Mouse (Mus musculus): ENCODE measurements at regions not wholly inside any gene's neighbourhood (a gene's known extent, or its start where the extent isn't known, plus 50 kb on each side); places are given as distances from the start of the nearest gene placed in this dataset.

DNA sequence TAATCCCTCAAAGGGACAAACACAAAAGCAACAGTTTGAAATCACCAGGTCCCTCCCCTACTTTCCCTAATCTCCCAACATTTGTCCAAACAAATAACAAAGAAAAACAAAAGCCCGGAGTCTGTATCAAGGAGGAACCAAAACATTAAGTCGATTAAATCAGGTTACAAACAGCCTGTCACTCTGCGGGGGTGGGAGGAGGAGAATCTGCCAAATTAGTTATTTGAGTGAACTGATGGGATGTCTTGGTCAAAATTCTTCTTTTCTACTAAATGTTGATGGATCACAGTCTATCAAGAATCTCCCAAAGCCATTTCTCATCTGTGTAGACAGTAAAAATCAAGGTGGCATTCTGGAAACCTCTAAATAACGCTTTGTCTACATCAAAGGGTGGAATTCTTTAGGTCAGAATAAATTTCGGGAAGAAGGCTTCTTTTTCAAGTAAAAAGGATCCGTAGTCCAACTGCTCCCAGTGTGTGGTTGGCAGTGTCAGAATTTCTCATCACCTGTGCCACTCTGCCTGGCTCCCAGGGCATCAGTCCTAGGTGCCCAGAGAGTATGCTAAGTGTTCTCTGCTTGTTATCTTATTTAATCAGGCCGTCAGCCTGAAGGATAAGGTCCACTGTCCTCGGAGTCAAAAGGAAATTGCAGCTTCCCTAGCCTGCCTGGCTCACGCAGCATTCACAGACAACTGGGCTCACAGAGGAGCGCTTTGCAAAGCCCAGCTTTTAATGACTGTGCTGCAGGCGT is 216.1 kb downstream of the Gm19935 start:
- no peaks in the 10 kb centered on the region for H3K4me1 ChIP-seq (ENCODE audit: control insufficient read depth, insufficient read depth, low read length)
- no peak for DNase-seq (ENCODE audit: low spot score)
- H3K4me2 ChIP-seq (ENCODE audit: low read depth) = no peak overlapping the region

DNA sequence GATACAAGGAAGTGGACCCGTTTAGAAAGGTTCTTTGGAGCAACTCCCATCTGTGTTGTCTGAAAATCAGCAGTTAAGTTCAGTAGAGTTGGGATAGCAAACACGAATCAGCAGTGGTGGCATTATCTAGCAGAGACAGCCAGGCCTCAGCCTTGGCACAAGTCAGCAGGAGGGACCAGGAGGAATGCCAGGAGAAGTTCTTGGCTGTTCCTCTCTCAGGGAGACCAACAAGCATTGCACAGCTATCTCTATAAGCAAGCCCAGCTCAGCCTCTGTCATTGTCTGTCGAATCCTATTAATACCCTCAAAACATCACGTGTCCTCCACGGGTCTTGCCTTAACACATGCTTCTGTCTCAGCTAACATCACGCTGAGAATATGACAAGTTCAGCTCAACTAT is 219.8 kb downstream of the Gm19935 start:
- Histone ChIP-seq H3K9ac (ENCODE audit: low read length) (no peak overlapping the region), H3K4me3 (ENCODE audit: low read depth, low read length) (no peak overlapping the region), H3K27ac (ENCODE audit: low read depth, low read length) (no peak overlapping the region), H3K27me3 (ENCODE audit: control insufficient read depth, insufficient read depth, low read length) (no peaks in the 10 kb centered on the region), H3K4me1 (ENCODE audit: control insufficient read depth, insufficient read depth, low read length) (no peaks in the 10 kb centered on the region), H3K4me2 (ENCODE audit: low read depth) (no peak overlapping the region), H3K36me3 (ENCODE audit: control insufficient read depth, insufficient read depth, low read length) (no peaks in the 10 kb centered on the region), H3K9me3 (ENCODE audit: control insufficient read depth, low read length) (no peaks in the 10 kb centered on the region)
- DNase-seq (ENCODE audit: low spot score) = no peak
- ATAC-seq (ENCODE audit: insufficient read depth, low FRiP score, low TSS enrichment) = no peak
- 85% methylated on average over 6 of the region's 6 CpGs for WGBS

More for the DNA sequence above, 216.1 kb downstream of the Gm19935 start:
- no peak overlapping the region for H3K27ac ChIP-seq (ENCODE audit: low read depth, low read length)
- H3K27me3 ChIP-seq (ENCODE audit: control insufficient read depth, insufficient read depth, low read length) = no peaks in the 10 kb centered on the region
- 42% methylated on average over 11 of the region's 11 CpGs for WGBS
- H3K4me3 ChIP-seq (ENCODE audit: low read depth, low read length) = no peak overlapping the region
- no peak for ATAC-seq (ENCODE audit: insufficient read depth, low FRiP score, low TSS enrichment)
- no peak overlapping the region for H3K9ac ChIP-seq (ENCODE audit: low read length)
- H3K36me3 ChIP-seq (ENCODE audit: control insufficient read depth, insufficient read depth, low read length) = no peaks in the 10 kb centered on the region
- no peaks in the 10 kb centered on the region for H3K9me3 ChIP-seq (ENCODE audit: control insufficient read depth, low read length)

DNA sequence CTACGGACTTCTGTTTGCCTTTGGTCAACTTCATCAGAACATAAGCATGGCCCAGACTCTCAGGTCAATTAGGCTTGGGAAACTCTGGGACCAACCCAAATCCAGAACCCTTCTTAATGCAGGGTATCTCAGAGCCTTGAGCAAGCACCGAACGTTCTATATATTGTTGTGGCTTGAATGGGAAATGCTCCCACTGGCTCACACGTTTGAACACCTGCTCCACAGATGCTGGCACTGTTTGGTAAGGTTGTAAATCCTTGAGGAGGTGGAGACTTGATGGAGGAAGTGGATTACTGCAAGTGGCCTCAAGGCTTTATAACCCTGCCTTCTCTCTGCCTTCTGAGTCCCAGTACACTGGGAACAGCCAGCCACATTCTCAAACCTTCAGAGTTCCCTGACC is 231.3 kb upstream of the Tox3 start:
- ATAC-seq (ENCODE audit: insufficient read depth, low FRiP score, low TSS enrichment) = no peak
- no peak for DNase-seq (ENCODE audit: low spot score)
- H3K9me3 ChIP-seq (ENCODE audit: control insufficient read depth, low read length) = no peaks in the 10 kb centered on the region
- no peaks in the 10 kb centered on the region for H3K4me1 ChIP-seq (ENCODE audit: control insufficient read depth, insufficient read depth, low read length)
- H3K36me3 ChIP-seq (ENCODE audit: control insufficient read depth, insufficient read depth, low read length) = no peaks in the 10 kb centered on the region
- no peaks in the 10 kb centered on the region for H3K27me3 ChIP-seq (ENCODE audit: control insufficient read depth, insufficient read depth, low read length)
- no peak overlapping the region for H3K9ac ChIP-seq (ENCODE audit: low read length)
- 78% methylated on average over 4 of the region's 4 CpGs for WGBS
- no peak overlapping the region for H3K4me2 ChIP-seq (ENCODE audit: low read depth)
- no peak overlapping the region for H3K4me3 ChIP-seq (ENCODE audit: low read depth, low read length)
- H3K27ac ChIP-seq (ENCODE audit: low read depth, low read length) = no peak overlapping the region

DNA sequence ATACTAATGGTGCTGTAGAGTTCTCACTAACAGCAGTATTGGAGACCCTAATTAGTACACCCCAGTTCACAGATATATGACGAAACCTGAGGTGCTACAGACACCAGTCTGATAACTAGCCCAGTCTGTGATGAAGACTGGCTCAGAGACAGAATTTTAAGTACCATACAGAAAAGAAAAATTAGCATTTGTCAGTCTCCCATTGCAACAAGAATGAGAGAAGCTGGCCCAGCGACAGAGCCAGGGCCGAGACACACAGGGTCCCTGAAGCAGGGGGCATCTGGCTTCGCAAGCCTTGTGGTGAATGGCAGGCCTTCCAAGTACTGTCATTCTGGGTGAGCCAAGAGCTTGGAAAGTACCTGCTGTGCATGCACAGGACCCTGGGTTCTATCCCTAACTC is 228.8 kb upstream of the Tox3 start:
- DNase-seq (ENCODE audit: low spot score) (no peak), ATAC-seq (ENCODE audit: insufficient read depth, low FRiP score, low TSS enrichment) (no peak)
- Histone ChIP-seq H3K4me3 (ENCODE audit: low read depth, low read length) (no peak overlapping the region), H3K9ac (ENCODE audit: low read length) (no peak overlapping the region), H3K9me3 (ENCODE audit: control insufficient read depth, low read length) (no peaks in the 10 kb centered on the region), H3K27me3 (ENCODE audit: control insufficient read depth, insufficient read depth, low read length) (no peaks in the 10 kb centered on the region), H3K36me3 (ENCODE audit: control insufficient read depth, insufficient read depth, low read length) (no peaks in the 10 kb centered on the region), H3K4me1 (ENCODE audit: control insufficient read depth, insufficient read depth, low read length) (no peaks in the 10 kb centered on the region), H3K4me2 (ENCODE audit: low read depth) (no peak overlapping the region), H3K27ac (ENCODE audit: low read depth, low read length) (no peak overlapping the region)
- WGBS = 81% methylated on average over 4 of the region's 4 CpGs

DNA sequence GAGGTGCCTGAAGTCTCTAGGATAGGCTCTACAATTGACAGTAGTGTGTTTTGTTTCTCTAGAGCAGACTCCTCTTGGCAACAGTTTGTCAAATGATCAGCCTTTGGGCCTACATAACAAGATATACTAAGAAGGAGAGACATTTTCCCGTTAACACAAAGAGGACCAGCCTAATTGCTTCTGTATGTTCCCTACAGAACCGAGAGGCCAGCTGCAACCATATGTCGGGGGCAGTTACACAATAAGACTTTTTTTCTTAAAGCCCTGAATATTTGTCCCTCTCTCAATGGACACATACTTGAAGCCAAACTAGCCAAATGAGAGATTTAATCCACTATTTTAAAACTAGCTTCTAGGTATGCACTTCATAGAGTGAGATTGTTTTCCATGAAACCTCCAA is 226.5 kb upstream of the Tox3 start:
- Histone ChIP-seq H3K9me3 (ENCODE audit: control insufficient read depth, low read length) (no peaks in the 10 kb centered on the region), H3K4me3 (ENCODE audit: low read depth, low read length) (no peak overlapping the region), H3K9ac (ENCODE audit: low read length) (no peak overlapping the region), H3K27me3 (ENCODE audit: control insufficient read depth, insufficient read depth, low read length) (no peaks in the 10 kb centered on the region), H3K36me3 (ENCODE audit: control insufficient read depth, insufficient read depth, low read length) (no peaks in the 10 kb centered on the region), H3K4me2 (ENCODE audit: low read depth) (no peak overlapping the region), H3K4me1 (ENCODE audit: control insufficient read depth, insufficient read depth, low read length) (no peaks in the 10 kb centered on the region), H3K27ac (ENCODE audit: low read depth, low read length) (no peak overlapping the region)
- ATAC-seq (ENCODE audit: insufficient read depth, low FRiP score, low TSS enrichment) = no peak
- WGBS = 77% methylated on average over 3 of the region's 3 CpGs
- DNase-seq (ENCODE audit: low spot score) = no peak

DNA sequence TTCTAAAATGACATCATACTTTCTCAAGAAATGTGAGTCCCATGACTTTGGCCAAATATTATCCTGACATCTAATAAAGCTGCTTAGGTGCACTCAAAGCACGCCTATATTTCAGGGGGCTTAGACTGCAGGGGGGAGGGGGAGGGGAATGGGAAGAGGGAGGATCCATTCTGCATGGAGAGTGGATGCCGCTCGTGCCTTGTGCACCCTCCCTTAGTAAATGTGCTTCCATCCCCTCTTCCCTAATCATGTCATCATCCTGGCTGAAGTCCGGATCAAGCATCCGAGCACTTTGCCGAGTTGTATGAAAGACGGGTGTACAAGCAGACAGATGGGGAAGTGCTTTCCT is 207.9 kb upstream of the Tox3 start:
- no peaks in the 10 kb centered on the region for H3K4me1 ChIP-seq (ENCODE audit: control insufficient read depth, insufficient read depth, low read length)
- WGBS = 86% methylated on average over 7 of the region's 7 CpGs
- no peaks in the 10 kb centered on the region for H3K36me3 ChIP-seq (ENCODE audit: control insufficient read depth, insufficient read depth, low read length)
- DNase-seq (ENCODE audit: low spot score) (no peak), ATAC-seq (ENCODE audit: insufficient read depth, low FRiP score, low TSS enrichment) (no peak)
- H3K27ac ChIP-seq (ENCODE audit: low read depth, low read length) = no peak overlapping the region
- H3K4me3 ChIP-seq (ENCODE audit: low read depth, low read length) = no peak overlapping the region
- H3K9ac ChIP-seq (ENCODE audit: low read length) = no peak overlapping the region
- H3K4me2 ChIP-seq (ENCODE audit: low read depth) = no peak overlapping the region
- no peaks in the 10 kb centered on the region for H3K9me3 ChIP-seq (ENCODE audit: control insufficient read depth, low read length)
- H3K27me3 ChIP-seq (ENCODE audit: control insufficient read depth, insufficient read depth, low read length) = no peaks in the 10 kb centered on the region

DNA sequence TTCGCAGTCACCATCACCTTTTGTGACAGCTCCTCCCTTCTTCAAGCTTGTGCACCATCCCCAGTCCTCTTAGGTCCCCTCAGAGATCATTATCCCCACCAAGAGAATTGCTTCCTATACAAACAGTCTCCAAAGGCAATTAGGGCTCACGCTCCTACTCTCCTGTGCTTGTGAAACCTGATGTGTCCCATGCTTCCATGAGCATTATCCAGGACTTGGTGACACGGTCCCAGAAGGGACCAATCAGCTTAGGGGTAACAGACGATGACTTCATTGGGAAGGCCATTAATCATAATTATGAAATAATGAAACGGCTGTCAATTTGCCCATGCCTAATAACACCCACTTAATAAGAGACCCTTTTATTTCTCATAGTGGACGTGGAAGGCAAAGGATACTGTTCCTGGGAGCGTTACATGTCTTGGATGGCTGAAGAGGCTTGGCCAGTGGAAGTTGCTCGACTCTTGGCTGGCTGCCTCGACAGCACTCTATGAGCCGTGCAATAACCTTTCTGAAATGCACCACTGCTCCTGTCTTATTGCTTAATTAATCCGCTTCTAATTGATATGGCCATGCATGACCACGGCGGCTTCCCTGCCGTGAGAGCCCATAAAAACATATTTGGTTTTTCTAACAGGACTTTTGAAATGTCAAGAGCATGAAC is 207.4 kb upstream of the Tox3 start:
- 79% methylated on average over 14 of the region's 14 CpGs for WGBS
- Histone ChIP-seq H3K27me3 (ENCODE audit: control insufficient read depth, insufficient read depth, low read length) (no peaks in the 10 kb centered on the region), H3K9ac (ENCODE audit: low read length) (no peak overlapping the region), H3K9me3 (ENCODE audit: control insufficient read depth, low read length) (no peaks in the 10 kb centered on the region), H3K36me3 (ENCODE audit: control insufficient read depth, insufficient read depth, low read length) (no peaks in the 10 kb centered on the region), H3K4me3 (ENCODE audit: low read depth, low read length) (no peak overlapping the region), H3K4me2 (ENCODE audit: low read depth) (no peak overlapping the region), H3K4me1 (ENCODE audit: control insufficient read depth, insufficient read depth, low read length) (no peaks in the 10 kb centered on the region), H3K27ac (ENCODE audit: low read depth, low read length) (no peak overlapping the region)
- DNase-seq (ENCODE audit: low spot score) (no peak), ATAC-seq (ENCODE audit: insufficient read depth, low FRiP score, low TSS enrichment) (no peak)

DNA sequence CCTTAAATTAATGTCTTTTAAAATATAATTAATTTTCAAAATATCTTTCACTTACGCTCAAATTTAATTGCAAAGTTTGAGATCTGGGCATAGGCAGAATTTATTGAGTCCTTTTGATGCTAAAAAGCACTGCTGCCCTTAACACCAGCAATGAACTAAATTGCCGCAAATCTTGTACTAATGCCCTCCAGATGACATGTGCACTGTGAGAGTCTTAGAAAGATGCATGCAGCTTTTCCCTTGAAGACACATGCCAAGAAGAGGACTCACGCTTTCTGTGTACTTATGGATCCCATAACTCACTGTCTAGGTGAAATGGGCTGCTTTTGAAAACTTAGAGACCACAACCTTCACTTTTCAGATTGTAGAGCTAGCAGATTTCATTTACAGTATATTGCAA is 199.1 kb upstream of the Tox3 start:
- Histone ChIP-seq H3K27ac (ENCODE audit: low read depth, low read length) (no peak overlapping the region), H3K27me3 (ENCODE audit: control insufficient read depth, insufficient read depth, low read length) (no peaks in the 10 kb centered on the region), H3K36me3 (ENCODE audit: control insufficient read depth, insufficient read depth, low read length) (no peaks in the 10 kb centered on the region), H3K4me2 (ENCODE audit: low read depth) (no peak overlapping the region), H3K9ac (ENCODE audit: low read length) (no peak overlapping the region), H3K9me3 (ENCODE audit: control insufficient read depth, low read length) (no peaks in the 10 kb centered on the region), H3K4me1 (ENCODE audit: control insufficient read depth, insufficient read depth, low read length) (no peaks in the 10 kb centered on the region), H3K4me3 (ENCODE audit: low read depth, low read length) (no peak overlapping the region)
- WGBS = 48% methylated on average over 3 of the region's 3 CpGs
- DNase-seq (ENCODE audit: low spot score) = no peak
- ATAC-seq (ENCODE audit: insufficient read depth, low FRiP score, low TSS enrichment) = no peak

DNA sequence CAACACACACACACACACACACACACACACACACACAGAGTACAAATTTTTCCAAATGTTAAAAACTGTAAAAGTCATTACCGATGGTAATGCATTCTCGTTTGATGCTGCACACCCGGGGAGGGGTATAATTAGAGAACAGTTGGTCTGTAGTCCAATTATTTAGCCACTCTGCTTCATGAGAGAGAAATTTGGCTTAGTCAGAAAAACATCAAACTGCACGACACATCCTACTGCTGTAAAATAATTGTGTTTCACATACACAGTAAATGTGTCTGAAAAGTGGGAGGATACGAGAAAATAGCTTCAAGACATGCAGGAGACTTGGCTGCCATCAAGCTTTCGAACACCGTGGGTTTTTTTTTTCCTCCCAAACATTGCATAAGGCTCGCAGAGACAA is 194.5 kb upstream of the Tox3 start:
- ATAC-seq (ENCODE audit: insufficient read depth, low FRiP score, low TSS enrichment) (no peak), DNase-seq (ENCODE audit: low spot score) (no peak)
- Histone ChIP-seq H3K9me3 (ENCODE audit: control insufficient read depth, low read length) (no peaks in the 10 kb centered on the region), H3K27me3 (ENCODE audit: control insufficient read depth, insufficient read depth, low read length) (no peaks in the 10 kb centered on the region), H3K4me2 (ENCODE audit: low read depth) (no peak overlapping the region), H3K4me1 (ENCODE audit: control insufficient read depth, insufficient read depth, low read length) (no peaks in the 10 kb centered on the region), H3K36me3 (ENCODE audit: control insufficient read depth, insufficient read depth, low read length) (no peaks in the 10 kb centered on the region), H3K27ac (ENCODE audit: low read depth, low read length) (no peak overlapping the region), H3K4me3 (ENCODE audit: low read depth, low read length) (no peak overlapping the region), H3K9ac (ENCODE audit: low read length) (no peak overlapping the region)
- 66% methylated on average over 8 of the region's 8 CpGs for WGBS

Measured in neural tube, embryonic 11.5 days (tissue).